Mouse (Mus musculus): Measurements from ENCODE around the gene Plp1. TPM values are rescaled to one million over a fixed set of nuclear protein-coding genes. Genes with fewer than 3 reads are reported as not detected.
A peak's percentile ranks its signal among the peaks of the same experiment; 100 is the strongest.

Gene Plp1
- polyA plus RNA-seq, 1 experiment from 2014 or later = 4.5 TPM

DNA sequence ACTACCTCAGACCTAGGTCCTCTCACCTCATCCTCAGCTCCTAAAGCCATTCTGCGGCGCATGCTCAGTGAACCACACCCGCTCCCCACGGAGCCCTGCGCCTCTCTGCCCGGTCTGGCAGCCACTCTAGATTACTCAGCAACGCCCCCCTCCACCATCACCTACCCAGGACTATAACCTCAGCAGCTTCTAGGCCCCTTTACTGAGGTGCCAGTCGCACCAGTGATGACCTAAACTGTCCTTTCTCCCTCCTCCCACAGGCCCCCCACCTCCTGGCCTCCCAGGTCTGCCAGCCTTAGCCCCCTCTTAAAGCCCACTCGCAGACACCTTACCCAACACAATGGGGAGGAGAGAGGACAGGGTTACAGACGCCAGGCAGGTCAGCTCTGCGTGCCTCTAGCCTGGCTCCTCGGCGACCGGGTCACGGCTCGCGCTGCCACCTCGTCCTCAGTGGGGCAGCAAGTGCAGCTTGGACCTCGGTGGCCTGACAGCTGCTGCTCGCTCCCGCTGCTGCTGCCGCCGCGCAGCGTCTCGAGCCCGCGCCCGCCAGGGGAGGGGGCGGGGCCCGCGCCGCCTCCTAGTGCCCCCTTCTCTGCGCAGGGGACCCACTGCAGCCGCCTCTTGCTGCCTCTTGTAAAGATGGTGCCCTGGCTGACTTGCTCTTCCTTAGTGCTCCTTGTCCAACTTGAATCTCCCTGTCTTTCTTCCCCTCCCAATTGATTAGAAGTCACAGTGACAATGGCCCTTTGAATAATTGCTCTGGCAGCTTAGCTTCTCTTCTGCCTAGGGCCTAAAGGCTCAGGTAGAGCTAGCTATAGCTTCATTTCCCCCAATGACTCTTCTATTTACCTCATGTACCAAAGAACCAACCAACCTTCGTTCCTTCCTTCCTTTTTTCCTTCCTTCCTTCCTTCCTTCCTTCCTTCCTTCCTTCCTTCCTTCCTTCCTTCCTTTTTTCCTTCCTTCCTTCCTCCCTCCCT lies 45.9 kb downstream of the Plp1 start, which contains the start of gene Rab9b:
Gene Rab9b (minus strand): TSS at position 695 of the 980 bp plus-strand sequence.
- no peaks in the 10 kb centered on the region for H3K4me1 ChIP-seq (replicated peaks; ENCODE audit: control insufficient read depth, insufficient read depth)
- DNase-seq (ENCODE audit: low spot score) (peak; percentile 15), ATAC-seq (ENCODE audit: low FRiP score, low TSS enrichment) (no peak)
- peak within 1 kb of the TSS; percentile 65 for H3K4me2 ChIP-seq (replicated peaks; ENCODE audit: low read depth)
- no peaks in the 10 kb centered on the region for H3K36me3 ChIP-seq (ENCODE audit: control insufficient read depth, insufficient read depth, low read length)
- no peaks in the 10 kb centered on the region for H3K9me3 ChIP-seq (ENCODE audit: control insufficient read depth, low read length)
- WGBS = 13% methylated on average over 34 of the region's 36 CpGs
- no peak within 1 kb of the TSS for H3K27ac ChIP-seq (replicated peaks)
- no peaks in the 10 kb centered on the region for H3K27me3 ChIP-seq (ENCODE audit: control insufficient read depth, insufficient read depth, low read length)
- TF ChIP-seq EP300 (optimal IDR thresholded peaks at IDR 0.05) (no peak), CTCF (IDR thresholded peaks at IDR 0.05; ENCODE audit: low read depth) (no peak)
- no peak within 1 kb of the TSS for H3K9ac ChIP-seq (ENCODE audit: low read length)
- peak within 1 kb of the TSS; percentile 37 for H3K4me3 ChIP-seq (ENCODE audit: low read depth, low read length)

Other genes starting within 250 kb of the Plp1 start
- 6.9 and 8.0 TPM in 2 replicates for gene Tceal3, start 231.8 kb upstream of the Plp1 start, polyA plus RNA-seq (2015; fragmentation: Nextera tagmentation; extraction: Ambion mirVana)
- 7.6 and 8.2 TPM in 2 replicates for gene Tceal1, start 114.7 kb upstream of the Plp1 start, polyA plus RNA-seq (2015; fragmentation: Nextera tagmentation; extraction: Ambion mirVana)
- gene Morf4l2, start 79.0 kb upstream of the Plp1 start, polyA plus RNA-seq (2015; fragmentation: Nextera tagmentation; extraction: Ambion mirVana) = 303 and 335 TPM in 2 replicates
- gene Glra4, start 42.5 kb upstream of the Plp1 start, polyA plus RNA-seq (2015; fragmentation: Nextera tagmentation; extraction: Ambion mirVana) = not detected in 2 replicates
- 0.29 and 0.30 TPM in 2 replicates for gene Rab9b, start 46.1 kb downstream of the Plp1 start, polyA plus RNA-seq (2015; fragmentation: Nextera tagmentation; extraction: Ambion mirVana)
- gene H2bfm, start 104.7 kb downstream of the Plp1 start, polyA plus RNA-seq (2015; fragmentation: Nextera tagmentation; extraction: Ambion mirVana) = not detected in 2 replicates
- gene Tmsb15b2, start 152.8 kb downstream of the Plp1 start, polyA plus RNA-seq (2015; fragmentation: Nextera tagmentation; extraction: Ambion mirVana) = 21.3 and 28.4 TPM in 2 replicates
- 2.9 and 3.4 TPM in 2 replicates for gene Tmsb15l, start 154.2 kb downstream of the Plp1 start, polyA plus RNA-seq (2015; fragmentation: Nextera tagmentation; extraction: Ambion mirVana)
- 17.7 and 21.5 TPM in 2 replicates for gene Tmsb15b1, start 154.2 kb downstream of the Plp1 start, polyA plus RNA-seq (2015; fragmentation: Nextera tagmentation; extraction: Ambion mirVana)
- gene Zcchc18, start 170.5 kb downstream of the Plp1 start, polyA plus RNA-seq (2015; fragmentation: Nextera tagmentation; extraction: Ambion mirVana) = 7.4 and 8.8 TPM in 2 replicates
- gene Slc25a53, start 215.6 kb downstream of the Plp1 start, polyA plus RNA-seq (2015; fragmentation: Nextera tagmentation; extraction: Ambion mirVana) = 4.2 and 4.8 TPM in 2 replicates
- 2.8 and 2.9 TPM in 2 replicates for gene Fam199x, start 226.9 kb downstream of the Plp1 start, polyA plus RNA-seq (2015; fragmentation: Nextera tagmentation; extraction: Ambion mirVana)

Measured in stomach, postnatal 0 days (tissue).